Mouse (Mus musculus): ENCODE measurements around the gene Tmem234.

Tmem234 gene

DNA sequence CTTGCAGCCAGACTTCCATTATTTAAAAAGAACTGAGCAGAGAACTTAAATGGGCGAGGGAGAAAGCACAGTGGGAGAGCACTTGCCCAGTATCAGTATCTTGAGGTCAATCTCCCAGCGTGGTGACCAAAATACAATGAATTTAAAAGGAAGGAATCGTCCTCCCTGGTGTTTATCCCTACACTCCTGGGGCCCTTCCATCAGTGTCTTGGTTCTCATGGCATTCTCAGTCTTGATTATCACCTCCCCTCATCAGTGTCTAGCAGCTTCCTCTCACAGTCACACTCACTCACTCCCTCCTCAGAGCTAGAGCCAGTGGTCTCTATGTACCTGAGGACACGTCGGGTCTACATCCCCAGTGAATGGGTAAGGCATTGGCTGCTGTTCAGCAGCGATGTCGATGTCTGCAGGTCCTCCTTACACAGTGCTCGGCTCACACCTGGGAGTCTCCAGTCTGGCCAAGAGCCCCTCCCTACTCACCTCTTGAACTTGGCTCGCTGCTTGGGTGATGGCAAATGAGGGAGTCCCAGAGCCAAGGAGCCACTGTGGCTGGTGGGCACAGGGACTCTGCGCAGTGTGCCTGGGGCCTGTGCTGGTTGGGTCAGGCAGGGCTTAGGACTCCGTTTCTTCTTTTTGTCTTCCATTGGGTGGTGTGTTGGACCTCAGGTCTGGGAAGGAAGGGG is 21.8 kb downstream of the Tmem234 start:
- DNase-seq (ENCODE audit: low read depth, low spot score), result no peak

DNA sequence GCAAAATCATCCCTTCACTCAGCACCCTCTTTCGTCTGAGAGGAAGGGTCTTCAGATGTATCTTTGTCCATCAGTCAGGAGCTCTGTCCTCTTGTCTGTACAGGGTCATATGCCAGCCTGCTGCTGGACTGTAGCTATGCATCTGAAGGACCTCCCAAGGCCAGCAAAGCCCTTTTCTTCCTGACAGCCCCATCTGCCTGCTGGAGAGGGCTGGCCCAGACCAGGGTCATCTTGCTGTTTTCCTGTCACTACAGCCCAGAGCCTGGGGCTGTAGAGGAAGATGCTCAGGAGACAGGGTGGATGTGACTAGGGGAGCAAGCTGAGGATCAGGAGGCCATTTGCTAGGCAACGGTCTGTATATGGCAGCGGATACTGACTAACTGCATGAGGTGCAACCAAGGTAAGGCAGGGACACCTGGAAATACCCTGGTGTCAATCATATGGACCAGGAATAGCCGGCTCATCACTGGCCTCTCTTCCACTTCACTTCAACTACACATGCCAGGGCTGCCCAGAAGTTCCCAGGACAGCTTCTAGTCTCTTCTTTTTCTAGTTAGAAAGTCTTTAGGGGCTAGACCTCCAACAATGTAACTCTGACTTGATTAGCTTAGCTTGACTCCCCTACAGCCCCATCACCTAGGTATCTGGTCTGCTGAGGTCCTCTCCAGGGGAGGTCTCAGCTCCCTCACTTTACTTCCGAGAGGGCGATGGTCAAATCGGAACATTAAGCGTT is 22.5 kb downstream of the Tmem234 start:
- no peak for DNase-seq (ENCODE audit: low read depth, low spot score)

DNA sequence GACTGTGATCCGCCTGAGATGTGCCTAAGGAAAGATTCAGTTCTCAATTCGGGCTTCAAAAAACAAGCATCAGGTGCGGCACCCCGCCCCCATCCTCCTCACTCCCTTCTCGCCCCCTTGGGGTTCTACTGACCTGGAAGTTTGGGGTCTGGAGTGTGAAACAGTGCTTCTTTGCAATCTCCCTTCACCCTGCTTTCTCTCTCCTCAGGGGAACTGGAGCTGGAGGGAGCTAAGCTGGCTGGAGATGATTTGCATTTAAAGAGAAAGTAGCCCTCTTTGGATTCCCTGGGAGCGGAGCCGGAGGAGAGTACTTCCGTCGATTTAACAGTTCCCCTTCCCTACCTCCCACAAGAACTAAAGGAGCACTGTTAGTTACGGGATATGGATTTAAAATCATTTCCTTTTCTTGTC is 23.2 kb downstream of the Tmem234 start, which contains the start of gene Ccdc28b:
Ccdc28b (minus strand) TSS at position 267 of the 411 bp plus-strand sequence.
- DNase-seq (ENCODE audit: low read depth, low spot score), result no peak

DNA sequence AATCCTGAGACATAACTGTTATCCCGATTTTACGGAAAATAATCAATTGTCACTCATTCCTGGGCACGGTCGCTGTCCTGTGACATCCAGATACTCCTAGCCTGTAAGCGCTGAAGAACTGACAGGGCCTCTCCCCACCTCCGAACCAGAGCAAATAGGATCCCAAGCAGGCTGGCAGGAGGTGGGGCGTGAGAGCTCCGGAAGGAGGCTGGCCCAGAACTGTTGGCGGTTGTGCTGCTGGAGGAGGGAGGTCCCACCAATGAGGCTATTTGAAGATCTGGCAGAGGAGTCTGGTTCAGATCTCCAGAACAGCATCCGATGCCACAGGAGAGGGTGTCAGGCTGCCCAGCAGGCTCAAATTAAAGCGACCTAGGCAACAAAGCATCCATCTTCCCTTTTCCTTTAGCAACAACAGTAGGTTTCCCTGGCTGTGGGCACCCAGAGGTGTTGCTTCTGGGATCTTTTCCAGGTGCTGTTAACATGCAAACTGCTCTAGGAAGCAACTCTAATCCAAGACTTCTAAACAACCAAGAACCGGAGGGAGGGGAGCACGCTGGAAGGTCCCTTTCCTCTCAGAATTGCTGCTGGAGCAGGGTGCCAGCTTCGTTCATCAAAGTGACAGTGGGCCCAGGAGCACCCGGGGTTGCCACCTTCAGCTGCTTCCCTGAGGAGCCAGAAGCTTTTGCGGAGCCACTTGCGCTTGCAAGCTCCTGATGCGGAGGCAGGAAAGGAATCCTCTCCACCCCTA is 24.0 kb downstream of the Tmem234 start:
- peak; percentile 93 for DNase-seq (ENCODE audit: low read depth, low spot score)

DNA sequence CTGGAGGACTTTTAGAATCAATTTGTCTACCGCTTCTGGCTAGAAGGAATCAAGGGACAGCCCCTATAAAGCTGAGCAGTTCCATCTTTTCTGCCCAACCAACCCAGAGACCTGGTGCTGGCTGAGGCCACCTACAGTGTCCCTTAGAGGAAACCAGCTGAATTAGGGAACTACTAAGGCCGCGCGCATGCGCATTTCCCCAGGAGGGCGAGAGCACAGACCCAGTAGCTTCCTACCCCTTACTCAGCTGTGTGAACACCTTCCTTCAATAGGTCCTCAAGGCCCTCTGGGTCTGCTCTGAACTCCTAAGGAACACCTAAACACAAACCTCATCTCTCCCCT is 24.5 kb downstream of the Tmem234 start:
- DNase-seq (ENCODE audit: low read depth, low spot score), result no peak

DNA sequence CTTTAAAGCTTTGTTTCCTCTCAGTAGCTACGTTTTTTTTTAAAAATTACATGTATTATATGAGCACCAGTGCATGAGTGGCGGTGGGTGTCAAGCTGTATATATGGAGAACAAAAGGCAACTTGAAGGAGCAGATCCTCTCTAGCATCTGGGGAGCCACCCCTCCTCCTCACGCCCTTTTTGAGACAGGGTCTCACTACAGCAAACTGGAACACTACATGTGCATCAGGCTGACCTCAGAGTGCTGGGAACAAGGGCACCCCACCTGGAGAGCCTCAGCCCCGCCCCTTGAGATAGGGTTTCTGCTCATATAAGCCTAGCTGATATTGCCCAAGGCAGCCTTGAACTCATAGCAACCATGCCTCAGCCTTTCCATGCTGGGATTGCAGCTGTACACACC is 25.0 kb downstream of the Tmem234 start:
- DNase-seq (ENCODE audit: low read depth, low spot score), result no peak

DNA sequence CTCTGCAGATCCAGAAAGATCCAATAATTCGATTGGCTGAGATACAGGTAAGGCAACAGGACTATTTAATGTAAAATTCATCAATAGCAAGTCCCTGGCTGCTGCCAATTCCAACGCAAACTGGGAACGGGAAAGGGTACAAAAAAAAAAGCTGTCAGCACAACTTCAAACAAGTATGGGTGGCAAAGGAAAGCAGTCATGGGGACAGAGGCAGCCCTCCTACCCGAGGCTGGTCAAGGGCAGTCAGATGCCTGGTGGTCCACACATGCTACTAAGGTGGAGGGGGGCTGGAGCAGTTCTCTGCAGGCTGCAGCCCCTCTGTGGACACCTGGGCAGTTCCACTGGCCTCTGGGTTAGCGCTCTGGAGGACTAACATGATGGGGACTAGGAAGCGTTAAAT is 25.6 kb downstream of the Tmem234 start:
- DNase-seq (ENCODE audit: low read depth, low spot score), result no peak

DNA sequence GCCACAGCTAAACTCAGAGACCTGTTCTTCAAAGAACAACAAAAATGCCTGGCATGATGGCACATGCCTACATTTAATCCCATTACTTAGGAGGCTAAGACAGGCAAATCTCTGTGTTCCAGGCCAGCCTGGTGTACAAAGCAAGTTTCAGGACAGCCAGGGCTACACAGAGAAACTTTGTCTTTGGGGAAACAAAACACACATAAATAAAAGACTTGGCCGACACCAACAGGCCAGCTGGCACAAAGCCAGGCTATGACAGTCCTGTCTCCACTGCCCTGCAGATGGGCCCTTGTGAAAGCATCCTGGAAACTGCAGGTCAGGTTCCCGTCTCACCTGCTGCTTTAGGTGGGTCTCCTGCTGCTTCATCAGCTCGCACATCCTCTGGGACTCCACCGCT is 30.5 kb downstream of the Tmem234 start:
- no peak for DNase-seq (ENCODE audit: low read depth, low spot score)

DNA sequence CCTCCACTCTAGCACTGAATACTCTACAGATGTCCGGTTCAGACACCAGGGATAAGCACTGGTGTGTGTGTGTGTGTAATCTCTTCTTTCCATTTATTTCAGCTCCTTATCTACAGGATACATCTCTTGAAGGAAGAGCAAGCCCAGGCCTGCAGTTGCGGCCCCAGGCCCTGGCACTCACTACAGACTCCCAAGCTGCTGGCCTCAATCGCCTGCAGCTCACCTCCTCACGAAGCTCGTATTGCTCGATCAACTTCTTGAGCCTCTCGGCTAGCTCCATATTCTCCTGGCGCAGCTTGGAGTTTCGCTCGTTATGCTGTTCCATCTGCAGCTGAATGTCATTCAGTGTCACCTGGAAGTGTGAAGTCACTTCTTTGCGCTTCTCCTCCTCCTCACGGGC is 31.4 kb downstream of the Tmem234 start:
- no peak for DNase-seq (ENCODE audit: low read depth, low spot score)

DNA sequence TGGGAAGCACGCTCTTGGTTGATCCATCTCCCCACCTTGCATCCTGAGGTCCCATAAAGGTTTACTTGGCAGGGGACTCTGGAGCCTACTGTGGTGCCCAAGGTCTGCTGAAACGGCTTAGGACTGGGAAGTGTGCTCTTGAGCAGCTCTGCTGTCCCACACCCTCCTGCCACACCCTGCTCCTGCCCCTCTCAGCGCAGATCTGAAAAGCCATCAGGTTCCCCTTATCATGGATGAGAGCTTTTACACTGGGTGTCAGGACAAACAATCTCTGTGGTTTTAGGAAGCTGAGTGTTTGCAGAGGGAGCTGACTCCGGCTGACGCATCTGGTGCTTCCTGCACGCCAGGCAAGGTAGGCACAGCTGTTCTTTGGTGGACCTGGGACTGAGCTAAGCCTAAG is 33.4 kb downstream of the Tmem234 start:
- no peak for DNase-seq (ENCODE audit: low read depth, low spot score)

DNA sequence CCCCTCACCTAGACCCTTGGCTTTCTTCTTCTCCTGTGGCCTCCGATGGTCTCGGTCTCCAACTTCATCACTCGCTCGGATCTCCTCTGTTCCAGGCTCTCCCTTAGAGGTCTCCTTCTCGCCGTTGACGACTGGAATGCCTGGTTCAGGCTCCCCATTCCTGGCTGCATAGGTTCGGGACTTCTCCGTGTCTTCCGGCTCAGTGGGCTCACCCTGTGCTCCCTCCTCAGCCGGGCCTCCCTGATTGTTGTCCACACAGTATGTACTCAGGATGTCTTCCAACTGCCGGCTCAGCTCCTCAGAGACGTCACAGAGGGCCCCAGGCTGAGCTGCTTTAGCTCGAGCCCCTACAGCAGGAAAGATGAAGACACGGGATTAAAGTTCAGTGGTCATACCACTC is 38.8 kb downstream of the Tmem234 start:
- DNase-seq (ENCODE audit: low read depth, low spot score), result no peak

DNA sequence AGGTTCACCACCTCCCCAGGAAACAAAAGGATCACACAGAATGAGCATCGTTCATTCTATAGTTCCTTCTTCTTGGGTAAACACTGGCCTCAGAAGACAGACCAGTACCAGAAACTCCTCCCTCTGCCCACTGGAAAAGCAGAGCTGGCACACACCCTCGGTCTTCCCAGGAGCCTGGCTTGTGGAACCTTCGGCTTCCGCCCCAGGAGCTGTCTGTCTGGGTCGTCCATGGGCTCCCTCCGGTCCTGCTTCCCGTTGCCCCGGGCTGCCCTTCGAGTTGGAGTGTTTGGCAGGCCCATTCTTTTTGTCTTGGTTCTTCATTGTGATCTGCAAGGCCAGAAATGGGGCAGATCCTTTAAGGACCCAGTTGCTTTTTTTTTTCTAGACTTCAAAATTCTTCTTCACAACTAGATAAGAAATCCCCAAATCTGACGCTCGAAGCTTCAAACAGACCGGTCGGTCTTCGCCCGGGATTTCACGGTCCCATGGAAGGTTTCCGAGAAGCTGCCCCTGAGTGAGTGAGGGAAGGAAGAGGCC is 39.7 kb downstream of the Tmem234 start:
- peak; percentile 68 for DNase-seq (ENCODE audit: low read depth, low spot score)

DNA sequence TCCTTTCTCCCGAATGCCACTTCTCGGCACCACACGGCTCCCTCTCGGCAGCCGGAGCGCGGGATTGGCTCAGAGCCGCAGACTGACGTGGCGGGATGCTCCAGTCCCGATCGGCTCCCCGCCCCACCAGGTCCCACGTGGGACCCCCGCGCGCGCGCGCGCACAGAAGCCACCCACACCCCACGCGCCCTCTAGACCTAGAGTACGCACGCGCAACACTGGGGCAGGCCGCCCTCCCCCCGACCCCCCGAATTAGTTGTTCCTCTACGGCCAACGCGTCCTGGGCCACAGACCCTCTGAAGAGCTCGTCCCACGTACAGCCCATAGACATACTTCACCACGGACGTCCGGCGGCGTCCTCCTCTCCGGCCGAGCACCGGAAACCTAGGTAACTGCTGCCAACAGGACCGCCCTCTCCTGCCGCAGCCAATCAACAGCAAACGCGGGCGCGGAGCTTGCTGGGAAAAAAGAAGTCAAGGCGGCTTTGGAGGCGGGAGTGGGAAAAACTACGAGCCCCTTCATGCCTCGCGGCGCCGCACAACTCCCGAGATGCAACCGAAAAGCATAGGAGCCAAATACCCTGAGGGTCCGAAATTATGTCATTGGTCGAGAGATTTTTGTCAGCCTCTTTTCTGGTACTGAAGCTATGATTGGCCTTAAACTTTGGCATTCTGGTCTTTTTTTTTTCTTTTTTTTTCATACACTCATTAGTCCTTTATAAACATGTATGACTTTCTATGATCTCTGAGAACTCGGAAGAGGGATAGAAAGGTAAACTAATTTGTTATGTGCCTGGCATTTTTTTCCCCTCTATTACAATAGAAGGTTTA is 40.4 kb downstream of the Tmem234 start, which contains the start of gene Txlna:
Txlna (minus strand) TSS at position 428 of the 830 bp plus-strand sequence.
- peak; percentile 100 for DNase-seq (ENCODE audit: low read depth, low spot score)

DNA sequence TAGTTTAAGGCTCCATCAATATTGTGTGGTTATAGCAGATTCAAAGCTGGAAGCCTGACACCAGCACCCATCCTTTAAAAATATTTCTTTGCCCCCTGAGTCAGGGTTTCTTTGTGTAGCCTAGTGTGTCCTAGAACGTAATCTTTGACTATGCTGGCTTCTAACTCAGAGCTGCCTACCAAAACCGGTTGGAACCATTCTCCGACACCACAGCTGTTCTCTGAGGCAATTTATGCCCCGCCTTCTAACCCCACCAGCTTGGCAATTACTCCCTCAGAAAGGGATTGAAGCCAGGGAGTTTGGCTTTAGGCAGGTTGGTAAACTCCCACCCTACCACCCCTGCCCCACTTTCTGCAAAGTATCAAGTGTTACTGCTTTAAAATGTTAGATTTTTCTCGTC is 41.3 kb downstream of the Tmem234 start:
- DNase-seq (ENCODE audit: low read depth, low spot score), result peak; percentile 49

DNA sequence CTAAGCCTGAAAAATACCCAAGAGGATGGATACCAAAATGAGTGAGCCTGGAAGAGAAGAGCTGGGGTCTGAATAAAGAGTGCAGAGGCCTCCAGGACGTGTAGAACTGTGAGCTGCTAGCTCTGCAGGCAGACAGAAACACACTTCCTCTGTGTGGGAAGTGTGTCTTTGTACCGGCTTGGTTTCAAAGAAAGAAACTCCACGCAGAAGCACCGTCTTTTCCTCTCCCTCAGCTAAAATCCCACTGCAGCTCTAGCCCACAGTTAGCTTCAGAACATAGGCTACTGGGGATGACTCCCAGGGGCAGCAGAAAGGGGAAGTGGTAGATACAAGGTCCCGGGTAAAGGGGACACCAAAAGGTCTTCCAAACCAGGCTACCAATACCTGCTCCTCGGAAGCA is 44.7 kb downstream of the Tmem234 start:
- no peak for DNase-seq (ENCODE audit: low read depth, low spot score)

DNA sequence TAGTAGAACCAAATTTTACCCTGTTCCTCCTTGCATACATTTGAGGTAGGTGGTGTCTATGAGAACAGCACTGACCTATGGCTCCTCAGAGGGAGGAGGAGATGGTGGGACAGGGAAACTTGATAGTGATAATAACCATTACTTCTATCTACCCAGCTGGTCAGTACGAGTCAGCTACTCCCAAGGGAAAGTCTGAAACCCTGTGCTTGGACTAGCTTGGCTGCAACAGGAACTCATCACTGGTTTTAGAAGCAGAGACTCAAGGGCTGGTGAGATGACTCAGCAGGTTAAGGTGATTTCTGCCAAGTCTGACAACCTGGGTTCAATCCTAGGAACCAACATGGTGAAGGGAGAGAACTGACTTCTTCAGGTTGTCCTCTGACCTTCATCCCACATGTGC is 48.2 kb downstream of the Tmem234 start:
- peak; percentile 86 for DNase-seq (ENCODE audit: low read depth, low spot score)

DNA sequence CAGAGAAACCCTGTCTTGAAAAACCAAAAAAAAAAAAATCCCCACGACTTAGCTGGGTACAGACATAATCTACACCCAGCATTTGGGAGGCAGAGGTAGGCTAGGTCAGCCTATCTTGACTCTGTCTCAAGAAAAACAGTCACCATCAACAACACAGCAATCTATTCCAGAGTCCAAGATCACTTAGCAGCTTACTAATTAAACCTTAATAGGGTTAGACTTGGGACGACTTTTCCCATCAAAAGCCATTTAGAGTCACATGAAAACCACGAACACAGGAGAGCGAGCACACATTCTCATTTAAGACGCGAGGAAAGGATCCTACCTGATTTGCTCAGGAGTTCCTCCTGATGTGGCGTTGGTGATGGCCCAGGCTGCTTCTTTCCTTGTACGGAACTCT is 49.9 kb downstream of the Tmem234 start:
- no peak for DNase-seq (ENCODE audit: low read depth, low spot score)

DNA sequence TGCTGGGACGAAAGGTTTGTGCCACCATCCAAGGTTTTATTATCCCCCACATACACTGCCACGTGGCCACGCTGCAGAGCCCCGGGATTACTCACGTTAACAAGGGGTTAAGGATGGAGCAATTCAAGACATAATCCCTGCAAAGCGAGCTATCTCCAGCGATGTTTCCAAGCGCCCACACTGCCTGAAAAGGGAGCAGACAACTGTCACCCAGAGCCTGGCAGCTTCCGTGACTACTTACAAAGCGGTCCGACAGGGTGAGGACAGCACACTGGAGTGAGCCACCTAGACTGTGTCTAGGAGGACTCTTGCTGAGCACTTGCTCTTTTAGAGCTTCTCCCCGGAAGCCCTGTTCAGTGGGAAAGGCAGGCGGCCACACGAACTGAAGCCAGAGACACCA is 54.3 kb downstream of the Tmem234 start:
- DNase-seq (ENCODE audit: low read depth, low spot score), result no peak

DNA sequence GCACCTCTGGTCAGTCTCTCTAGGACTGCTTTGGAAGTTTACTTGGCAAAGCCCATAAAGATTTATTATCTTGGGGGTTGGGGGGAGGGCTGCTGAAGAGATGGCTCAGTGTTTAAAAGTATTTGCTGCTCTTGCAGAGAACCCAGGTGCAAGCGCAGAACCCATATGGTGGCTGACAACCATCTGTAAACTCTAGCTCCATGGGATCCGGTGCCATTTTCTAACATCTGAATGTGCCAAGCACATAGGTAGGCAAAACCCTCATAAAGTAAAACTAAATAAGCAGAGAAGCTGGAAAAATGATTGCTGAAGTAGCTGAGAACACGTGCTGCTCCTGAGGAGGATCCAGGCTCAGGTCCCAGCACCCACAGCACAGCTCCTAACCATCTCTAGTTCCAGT is 61.1 kb downstream of the Tmem234 start:
- no peak for DNase-seq (ENCODE audit: low read depth, low spot score)

DNA sequence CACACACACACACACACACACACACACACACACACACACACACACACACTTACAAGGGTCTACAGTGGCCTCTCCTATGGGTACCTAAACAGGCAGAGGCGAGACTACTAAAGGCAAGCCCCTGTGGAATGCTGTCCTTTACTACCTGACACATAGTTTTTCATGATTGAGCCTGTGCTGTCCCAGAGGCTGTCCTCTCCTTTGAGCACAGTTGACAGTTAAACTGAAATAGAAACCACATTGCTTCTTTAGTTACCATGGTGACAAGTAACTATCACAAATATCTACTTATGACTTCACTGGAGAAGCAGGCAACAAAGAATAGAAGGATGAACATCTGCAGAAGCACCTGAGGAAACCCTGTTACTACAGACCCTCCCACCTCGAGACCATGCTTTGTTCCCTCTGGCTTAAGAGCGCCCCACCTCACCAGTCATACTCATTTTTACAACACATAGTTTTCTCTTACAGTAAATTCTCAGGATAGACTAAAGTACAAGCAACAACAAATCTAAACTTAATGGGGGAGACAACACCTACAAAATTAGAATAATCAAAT is 61.9 kb downstream of the Tmem234 start:
- no peak for DNase-seq (ENCODE audit: low read depth, low spot score)

DNA sequence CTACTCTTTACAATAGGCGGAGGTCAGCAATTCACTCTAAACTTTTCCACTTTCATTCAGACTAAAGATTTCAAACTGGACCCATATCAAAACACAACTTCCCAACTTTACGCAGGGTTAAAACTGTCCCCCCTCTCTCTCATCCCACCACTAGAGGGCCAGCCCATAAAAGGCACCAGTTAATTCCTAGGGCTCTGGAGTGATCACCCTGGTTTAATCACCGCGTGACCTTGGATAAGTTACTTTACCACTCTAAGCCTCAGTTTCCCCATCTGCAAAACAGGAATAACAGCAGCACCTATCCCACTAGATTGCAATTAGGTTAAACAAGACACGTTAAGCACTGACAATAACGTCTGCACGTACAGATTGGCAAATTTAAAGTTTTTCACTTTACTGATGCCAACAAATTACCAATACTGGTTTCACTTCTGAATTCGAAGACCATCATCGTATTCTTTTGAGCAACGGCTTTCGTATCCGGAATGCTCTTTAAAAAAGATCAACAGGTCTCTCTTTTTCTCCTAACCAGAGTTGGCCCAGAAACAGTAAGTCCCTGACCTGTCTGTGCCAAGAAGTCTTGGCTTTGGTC is 71.1 kb downstream of the Tmem234 start:
- peak; percentile 81 for DNase-seq (ENCODE audit: low read depth, low spot score)
